Mouse (Mus musculus) spleen, adult 2 months (tissue): ENCODE measurements around the gene 4930447C04Rik.

Source experiments
- CTCF ChIP-seq: fragments of 200-500 bp; IDR thresholded peaks from 2 replicates; pipeline ENCODE4 v1.5.1; 2011; ENCODE audit warnings: mild to moderate bottlenecking, inconsistent platforms; ENCODE audit not compliant: insufficient read depth, insufficient read length, insufficient replicate concordance; ENCODE audit errors: extremely low read depth
- POLR2A ChIP-seq: fragments of 200-500 bp; IDR thresholded peaks from 2 replicates; pipeline ENCODE4 v1.6.1; 2011; ENCODE audit warnings: low read depth, low read length, inconsistent platforms

DNA sequence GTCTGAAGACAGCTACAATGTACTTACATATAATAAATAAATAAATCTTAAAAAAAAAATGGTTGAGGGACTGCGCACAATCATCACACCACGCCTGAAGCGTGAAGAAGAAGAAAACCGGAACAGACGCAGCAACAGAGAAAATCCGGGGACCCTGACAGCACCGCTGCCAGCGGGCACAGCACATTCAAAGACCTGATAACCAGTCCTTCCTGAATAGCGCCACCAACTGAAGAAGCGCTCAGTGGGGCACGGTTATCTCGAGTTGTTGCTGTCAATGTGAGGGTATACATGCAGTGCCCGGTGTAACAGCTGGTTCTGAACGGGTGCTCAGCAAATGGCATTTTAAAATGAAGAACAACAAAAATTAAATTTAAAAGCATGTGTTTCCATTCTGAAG is 30.0 kb upstream of the 4930447C04Rik start:
- TF ChIP-seq CTCF (no peak), POLR2A (no peak)
